Mouse (Mus musculus) kidney, embryonic 16.5 days (tissue): Measurements from ENCODE around the gene Fam8a1. TPM values are rescaled to one million over a fixed set of nuclear protein-coding genes. Genes with fewer than 3 reads are reported as not detected.

Experiments
- ATAC-seq: fragments of 200-750 bp; cut with Nextera tagmentation; 2 replicates; pipeline ENCODE4 v1.8.0; 2017; ENCODE audit warnings: moderate TSS enrichment; ENCODE audit not compliant: low FRiP score, low TSS enrichment
- H3K27ac ChIP-seq: fragments of 300-500 bp; sonication (generic); 2 replicates; pipeline ENCODE4 v1.5.1; 2014; ENCODE audit warnings: low read length
- H3K27me3 ChIP-seq: fragments of 300-500 bp; sonication (generic); 2 replicates; pipeline ENCODE4 v1.6.1; 2014; ENCODE audit warnings: low read length, control low read depth, mixed read lengths; ENCODE audit not compliant: insufficient read depth
- H3K36me3 ChIP-seq: fragments of 300-500 bp; sonication (generic); 2 replicates; pipeline ENCODE4 v1.6.1; 2014; ENCODE audit warnings: low read length, control low read depth, mixed read lengths; ENCODE audit not compliant: insufficient read depth
- H3K4me1 ChIP-seq: fragments of 300-500 bp; sonication (generic); 2 replicates; pipeline ENCODE4 v1.6.1; 2014; ENCODE audit warnings: low read length, control low read depth, mixed read lengths; ENCODE audit not compliant: insufficient read depth
- H3K4me2 ChIP-seq: fragments of 300-500 bp; sonication (generic); replicated peaks from 2 replicates; pipeline ENCODE4 v1.6.1; 2014; ENCODE audit warnings: low read depth, low read length
- H3K4me3 ChIP-seq: fragments of 300-500 bp; sonication (generic); 2 replicates; pipeline ENCODE4 v1.5.1; 2014; ENCODE audit warnings: mild to moderate bottlenecking, low read length
- H3K9ac ChIP-seq: fragments of 300-500 bp; sonication (generic); replicated peaks from 2 replicates; pipeline ENCODE4 v1.6.1; 2014; ENCODE audit warnings: low read length
- H3K9me3 ChIP-seq: fragments of 300-500 bp; sonication (generic); 2 replicates; pipeline ENCODE4 v1.6.1; 2016; ENCODE audit warnings: low read length, control low read depth
- WGBS: fragments of 180-500 bp; shearing (Covaris S2); extraction: QIAGEN DNeasy Blood & Tissue Kit; methylation state at CpG from one replicate; pipeline ENCODE4 v1.1.7; 2014; 5-methylcytosine and 5-hydroxymethylcytosine counted together
- polyA plus RNA-seq: library from polyadenylated mRNA; unstranded; fragments of >200 nt; fragmentation: Nextera tagmentation; extraction: Ambion mirVana; gene quantifications from 2 replicates; pipeline ENCODE4 v1.2.1, GENCODE M21; 2015

Gene Fam8a1
- polyA plus RNA-seq, 1 experiment from 2014 or later, result 8.1 TPM

GRCm38 (mm10) chr13:46640608-46641468 is 28.5 kb upstream of the Fam8a1 start:
- Histone ChIP-seq H3K27ac (no peak overlapping the region), H3K36me3 (0 out of 2 replicates have a peak, but pooled peaks cover 5% of the 10 kb centered on the region), H3K4me2 (no peak overlapping the region), H3K9ac (no peak overlapping the region), H3K4me1 (no peaks in the 10 kb centered on the region), H3K9me3 (peaks cover 8% of the 10 kb centered on the region), H3K4me3 (no peak overlapping the region), H3K27me3 (no peaks in the 10 kb centered on the region)
- ATAC-seq, result no peak
- WGBS, result 88% methylated on average over 10 of the region's 10 CpGs

GRCm38 (mm10) chr13:46642318-46642717 is 27.0 kb upstream of the Fam8a1 start:
- 90% methylated on average over 4 of the region's 4 CpGs for WGBS
- H3K4me3 ChIP-seq, result no peak overlapping the region
- peaks cover 8% of the 10 kb centered on the region for H3K9me3 ChIP-seq
- no peak overlapping the region for H3K4me2 ChIP-seq
- no peak overlapping the region for H3K9ac ChIP-seq
- 0 out of 2 replicates have a peak, but pooled peaks cover 5% of the 10 kb centered on the region for H3K36me3 ChIP-seq
- ATAC-seq, result no peak
- no peaks in the 10 kb centered on the region for H3K27me3 ChIP-seq
- H3K27ac ChIP-seq, result no peak overlapping the region
- no peaks in the 10 kb centered on the region for H3K4me1 ChIP-seq

DNA sequence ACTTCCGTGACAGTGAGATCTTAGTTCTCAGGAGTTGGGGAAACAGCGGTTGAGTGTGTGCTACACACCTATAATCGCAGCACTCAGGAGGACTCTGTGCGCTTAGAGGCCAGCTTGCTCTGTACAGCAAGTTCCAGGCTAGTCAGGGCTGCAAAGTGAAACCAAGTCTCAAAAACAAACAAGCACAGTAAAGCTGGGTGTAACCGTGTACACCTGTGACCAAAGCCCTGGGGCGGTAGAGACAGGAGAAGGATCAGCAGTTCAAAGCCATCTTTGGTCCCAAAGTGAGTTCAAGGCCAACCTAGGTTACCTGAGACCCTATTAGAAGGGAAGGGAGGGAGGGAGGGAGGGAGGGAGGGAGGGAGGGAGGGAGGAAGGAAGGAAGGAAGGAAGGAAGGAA is 25.1 kb upstream of the Fam8a1 start:
- Histone ChIP-seq H3K4me1 (no peaks in the 10 kb centered on the region), H3K36me3 (0 out of 2 replicates have a peak, but pooled peaks cover 5% of the 10 kb centered on the region), H3K9me3 (peaks cover 8% of the 10 kb centered on the region), H3K4me3 (no peak overlapping the region), H3K4me2 (no peak overlapping the region), H3K27me3 (no peaks in the 10 kb centered on the region), H3K27ac (no peak overlapping the region), H3K9ac (no peak overlapping the region)
- ATAC-seq, result no peak
- WGBS, result 92% methylated on average over 6 of the region's 6 CpGs

DNA sequence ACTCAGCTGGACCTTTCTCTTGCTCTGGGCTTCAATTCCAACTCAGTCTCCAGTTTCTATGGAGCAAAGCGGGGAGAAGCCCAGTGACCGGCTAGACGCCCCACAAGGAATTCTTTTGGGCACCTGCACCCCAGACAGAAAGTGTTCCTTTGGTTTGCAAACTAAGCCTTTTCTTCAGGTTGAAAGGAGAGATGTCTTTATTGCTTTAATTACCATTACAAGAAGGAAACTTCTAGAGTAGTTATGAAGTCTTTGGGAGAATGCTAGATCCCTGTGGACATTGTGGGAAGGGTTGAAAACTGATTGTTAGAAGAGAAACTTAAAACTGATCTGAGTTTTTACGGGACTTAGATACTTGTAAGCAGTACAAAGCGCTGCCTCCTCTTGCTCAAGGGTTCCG is 23.8 kb upstream of the Fam8a1 start:
- 76% methylated on average over 6 of the region's 6 CpGs for WGBS
- Histone ChIP-seq H3K27me3 (no peaks in the 10 kb centered on the region), H3K4me1 (no peaks in the 10 kb centered on the region), H3K4me2 (no peak overlapping the region), H3K36me3 (0 out of 2 replicates have a peak, but pooled peaks cover 5% of the 10 kb centered on the region), H3K9me3 (peaks cover 8% of the 10 kb centered on the region), H3K27ac (no peak overlapping the region), H3K4me3 (no peak overlapping the region), H3K9ac (no peak overlapping the region)
- no peak for ATAC-seq

DNA sequence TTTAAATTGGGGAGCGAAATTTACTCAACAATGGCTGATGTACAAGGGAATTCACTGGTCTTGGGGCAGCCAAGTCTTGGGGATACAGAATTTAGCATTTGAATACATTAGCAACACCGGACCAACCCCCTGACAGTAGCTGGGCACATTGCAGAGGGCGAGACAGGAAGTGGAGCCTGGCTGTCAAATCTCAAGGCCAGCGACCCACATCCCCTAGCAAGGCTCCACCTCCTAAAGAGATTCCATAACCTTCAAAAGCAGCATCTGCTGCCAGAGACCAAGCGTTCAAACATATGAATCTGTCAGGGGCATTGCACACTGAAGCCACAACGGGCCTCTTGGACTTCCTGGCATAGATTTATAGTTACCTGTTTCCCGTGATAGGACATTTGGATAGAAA is 17.5 kb upstream of the Fam8a1 start:
- no peak overlapping the region for H3K9ac ChIP-seq
- H3K27me3 ChIP-seq, result no peaks in the 10 kb centered on the region
- 0 out of 2 replicates have a peak, but pooled peaks cover 5% of the 10 kb centered on the region for H3K9me3 ChIP-seq
- no peak overlapping the region for H3K4me3 ChIP-seq
- no peak for ATAC-seq
- H3K4me1 ChIP-seq, result no peaks in the 10 kb centered on the region
- no peak overlapping the region for H3K27ac ChIP-seq
- no peaks in the 10 kb centered on the region for H3K36me3 ChIP-seq
- WGBS, result 79% methylated on average over 7 of the region's 7 CpGs
- no peak overlapping the region for H3K4me2 ChIP-seq

DNA sequence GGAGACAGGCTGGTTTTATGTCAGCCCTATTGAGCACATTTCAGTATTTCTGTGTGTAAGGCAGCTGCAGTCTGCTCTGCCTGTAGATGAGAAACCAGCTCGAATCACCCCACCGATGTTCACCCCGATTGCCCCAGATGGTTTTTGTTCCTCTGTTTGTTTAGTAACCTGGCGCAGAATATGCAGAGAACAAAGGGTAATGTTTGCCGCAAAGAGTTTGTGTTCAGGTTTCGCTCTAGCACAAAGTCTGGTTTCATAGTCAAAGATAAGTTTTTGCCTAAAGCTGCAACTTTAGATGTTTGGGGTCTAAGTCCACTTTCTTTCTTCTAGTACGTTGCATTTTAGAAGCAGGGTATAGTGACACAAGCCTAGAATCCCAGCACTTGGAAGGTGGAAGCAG is 16.7 kb upstream of the Fam8a1 start:
- no peaks in the 10 kb centered on the region for H3K27me3 ChIP-seq
- H3K9me3 ChIP-seq, result 0 out of 2 replicates have a peak, but pooled peaks cover 5% of the 10 kb centered on the region
- WGBS, result 85% methylated on average over 7 of the region's 7 CpGs
- H3K27ac ChIP-seq, result no peak overlapping the region
- H3K4me1 ChIP-seq, result no peaks in the 10 kb centered on the region
- no peak overlapping the region for H3K9ac ChIP-seq
- no peak overlapping the region for H3K4me2 ChIP-seq
- no peak for ATAC-seq
- H3K36me3 ChIP-seq, result no peaks in the 10 kb centered on the region
- no peak overlapping the region for H3K4me3 ChIP-seq

- Histone ChIP-seq H3K4me3 (no peak overlapping the region), H3K27ac (no peak overlapping the region), H3K36me3 (no peaks in the 10 kb centered on the region), H3K4me1 (no peaks in the 10 kb centered on the region), H3K9ac (no peak overlapping the region), H3K9me3 (0 out of 2 replicates have a peak, but pooled peaks cover 5% of the 10 kb centered on the region), H3K4me2 (no peak overlapping the region), H3K27me3 (no peaks in the 10 kb centered on the region)
- WGBS, result 63% methylated on average over 4 of the region's 4 CpGs
- ATAC-seq, result no peak
Measured at GRCm38 (mm10) chr13:46653671-46654070, 15.7 kb upstream of the Fam8a1 start.

DNA sequence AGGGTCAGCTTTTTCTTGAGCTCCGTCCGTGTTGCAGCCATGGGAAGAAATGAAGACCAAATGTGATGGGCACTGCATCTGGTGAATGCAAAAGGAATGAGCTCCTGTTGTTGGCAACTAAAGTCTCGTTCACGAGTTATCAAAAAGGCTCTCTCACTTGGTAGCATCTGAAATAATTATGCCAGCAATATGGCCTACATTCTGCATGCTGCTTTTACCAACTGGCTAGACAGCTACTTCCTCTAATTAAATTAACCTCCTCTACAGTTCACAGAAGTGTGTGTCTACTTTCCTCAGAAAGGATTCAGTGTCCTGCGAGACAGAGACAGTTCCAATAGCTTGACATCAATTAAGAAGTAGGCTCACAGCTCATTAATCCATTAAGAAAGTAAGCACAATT is 14.8 kb upstream of the Fam8a1 start:
- H3K9me3 ChIP-seq, result 0 out of 2 replicates have a peak, but pooled peaks cover 5% of the 10 kb centered on the region

GRCm38 (mm10) chr13:46659211-46659610 is 10.1 kb upstream of the Fam8a1 start:
- Histone ChIP-seq H3K9ac (no peak overlapping the region), H3K4me1 (no peaks in the 10 kb centered on the region), H3K4me3 (no peak overlapping the region), H3K27me3 (no peaks in the 10 kb centered on the region), H3K27ac (no peak overlapping the region), H3K9me3 (no peaks in the 10 kb centered on the region), H3K36me3 (no peaks in the 10 kb centered on the region), H3K4me2 (no peak overlapping the region)
- no peak for ATAC-seq
- WGBS, result 91% methylated on average over 5 of the region's 5 CpGs

More for the DNA sequence above, 14.8 kb upstream of the Fam8a1 start:
- Histone ChIP-seq H3K27ac (no peak overlapping the region), H3K27me3 (no peaks in the 10 kb centered on the region), H3K9ac (no peak overlapping the region), H3K36me3 (no peaks in the 10 kb centered on the region), H3K4me3 (no peak overlapping the region), H3K4me2 (no peak overlapping the region), H3K4me1 (no peaks in the 10 kb centered on the region)
- no peak for ATAC-seq
- WGBS, result 75% methylated on average over 5 of the region's 5 CpGs

DNA sequence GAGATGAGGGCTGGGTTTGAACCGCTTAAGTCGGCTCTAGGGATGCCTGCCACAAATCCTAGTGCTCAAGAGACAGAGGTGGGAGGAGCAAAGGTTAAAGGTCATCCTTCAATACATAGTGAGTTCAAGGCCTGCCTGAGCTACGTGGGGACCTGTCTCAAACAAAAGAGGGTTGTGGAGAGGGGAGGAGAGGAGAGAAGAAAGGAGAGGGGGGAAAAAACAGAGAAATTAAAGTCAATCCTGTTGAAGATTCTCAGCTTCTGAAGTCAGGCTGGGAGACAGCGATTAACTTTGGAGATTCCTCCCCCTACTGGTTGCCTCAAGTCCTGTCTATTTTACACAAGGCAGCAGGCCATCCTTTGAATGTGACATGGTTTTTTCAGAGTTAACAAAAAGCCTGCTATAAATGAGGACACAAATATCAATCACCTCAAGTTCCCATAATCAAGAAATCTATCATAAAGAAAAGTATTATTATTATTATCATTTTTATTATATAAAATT is 5.8 kb upstream of the Fam8a1 start:
- WGBS, result 38% methylated on average over 4 of the region's 4 CpGs
- H3K4me1 ChIP-seq, result no peaks in the 10 kb centered on the region
- H3K4me2 ChIP-seq, result no peak overlapping the region
- H3K9ac ChIP-seq, result no peak overlapping the region
- ATAC-seq, result no peak
- H3K27ac ChIP-seq, result no peak overlapping the region
- no peaks in the 10 kb centered on the region for H3K36me3 ChIP-seq
- H3K4me3 ChIP-seq, result no peak overlapping the region
- no peaks in the 10 kb centered on the region for H3K9me3 ChIP-seq
- H3K27me3 ChIP-seq, result no peaks in the 10 kb centered on the region
